Mouse (Mus musculus) kidney, adult 2 months (tissue): ENCODE data around the gene Usb1. TPM values are rescaled to one million over a fixed set of nuclear protein-coding genes. Genes with fewer than 3 reads are reported as not detected.

Source experiments
- DNase-seq: peaks from one replicate; pipeline ENCODE4 v3.0.0; 2021
- H3K27ac ChIP-seq: fragments of 200-500 bp; 2 replicates; pipeline ENCODE4 v1.5.1; 2012; ENCODE audit warnings: low read depth, low read length, control low read depth, inconsistent platforms; ENCODE audit not compliant: insufficient read depth
- H3K27me3 ChIP-seq: fragments of 200-500 bp; replicated peaks from 2 replicates; pipeline ENCODE4 v1.6.1; 2012; ENCODE audit warnings: mild to moderate bottlenecking, moderate library complexity, low read length, inconsistent platforms; ENCODE audit not compliant: control insufficient read depth, insufficient read depth
- H3K36me3 ChIP-seq: fragments of 200-500 bp; 2 replicates; pipeline ENCODE4 v1.6.1; 2012; ENCODE audit warnings: mild to moderate bottlenecking, moderate library complexity, low read length, inconsistent platforms; ENCODE audit not compliant: control insufficient read depth, insufficient read depth
- H3K4me1 ChIP-seq: fragments of 200-500 bp; 2 replicates; pipeline ENCODE4 v1.6.1; 2011; ENCODE audit warnings: low read length; ENCODE audit not compliant: control insufficient read depth, insufficient read depth
- H3K4me3 ChIP-seq: fragments of 200-500 bp; 2 replicates; pipeline ENCODE4 v1.5.1; 2011; ENCODE audit warnings: mild to moderate bottlenecking, low read depth, low read length, control low read depth; ENCODE audit not compliant: insufficient read depth
- CTCF ChIP-seq: fragments of 200-500 bp; conservative IDR thresholded peaks from 2 replicates; pipeline ENCODE4 v1.5.1; 2011; ENCODE audit warnings: low read depth, mild to moderate bottlenecking, control low read depth, low read length, moderate library complexity, mixed read lengths; ENCODE audit not compliant: insufficient read depth, insufficient read length
- POLR2A ChIP-seq: fragments of 200-500 bp; IDR thresholded peaks from one replicate; pipeline ENCODE4 v1.6.1; 2011; ENCODE audit warnings: low read depth, low read length, control low read depth
- WGBS: fragments of 180-500 bp; shearing (Covaris S2); methylation state at CpG from one replicate; pipeline ENCODE4 v1.1.7; 2018; 5-methylcytosine and 5-hydroxymethylcytosine counted together
- polyA plus RNA-seq: library from polyadenylated mRNA; depleted of rRNA; stranded (reverse); fragments of >200 nt; gene quantifications from 2 replicates; pipeline ENCODE4 v1.2.3, GENCODE M21; 2012; rRNA removed

Gene Usb1
- 27.7 and 29.8 TPM in 2 replicates for polyA plus RNA-seq

DNA sequence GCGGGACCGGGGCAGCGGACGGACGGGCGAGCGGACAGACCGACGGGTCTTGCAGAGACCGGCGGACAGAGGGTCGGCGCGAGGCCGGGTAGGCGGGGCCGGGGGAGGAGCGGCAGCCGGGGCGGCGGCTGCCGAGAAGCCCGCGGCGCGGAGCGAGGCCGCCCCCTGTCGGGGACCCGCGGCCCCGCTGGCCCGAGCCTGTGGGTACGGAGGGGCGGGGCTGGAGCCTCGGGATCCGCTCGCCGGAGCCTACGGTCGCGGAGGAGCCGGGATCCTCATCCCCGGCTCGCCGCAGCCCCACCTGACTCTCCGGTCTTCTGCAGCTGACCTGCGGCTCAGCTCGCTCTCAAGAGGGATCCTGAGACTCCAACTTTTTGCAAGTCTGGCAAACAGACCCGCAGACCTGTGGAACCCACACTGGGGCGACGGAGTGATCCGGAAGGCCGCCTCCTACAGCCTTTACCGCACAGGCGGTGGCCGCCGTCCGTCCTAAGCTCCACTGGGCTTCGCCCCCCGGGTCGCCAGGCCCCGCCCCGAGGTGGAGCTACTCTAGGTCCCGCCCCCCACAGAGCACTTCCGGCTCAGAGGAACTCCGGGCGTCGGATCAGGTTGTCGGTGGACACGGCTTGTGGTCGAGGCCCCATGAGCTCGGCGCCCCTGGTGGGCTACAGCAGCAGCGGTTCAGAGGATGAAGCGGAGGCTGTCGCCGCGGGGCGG, at the start of gene Usb1, which contains the start of gene Zfp319:
Usb1 (plus strand) TSS at position 565 of the 717 bp plus-strand sequence.
Zfp319 (minus strand) TSS at position 231 of the 717 bp plus-strand sequence.
- no peaks in the 10 kb centered on the region for H3K36me3 ChIP-seq
- peaks cover 7% of the 10 kb centered on the region; the same call in 1 of the 2 replicates for H3K4me1 ChIP-seq
- H3K27me3 ChIP-seq, result no peaks in the 10 kb centered on the region
- under 1% methylated on average over 69 of the region's 80 CpGs for WGBS
- peak; percentile 96 for DNase-seq
- H3K27ac ChIP-seq, result peak within 1 kb of the TSS; percentile 98
- TF ChIP-seq CTCF, result peak; percentile 53
- TF ChIP-seq POLR2A, result peak; percentile 62
- H3K4me3 ChIP-seq, result peak within 1 kb of the TSS; percentile 72

DNA sequence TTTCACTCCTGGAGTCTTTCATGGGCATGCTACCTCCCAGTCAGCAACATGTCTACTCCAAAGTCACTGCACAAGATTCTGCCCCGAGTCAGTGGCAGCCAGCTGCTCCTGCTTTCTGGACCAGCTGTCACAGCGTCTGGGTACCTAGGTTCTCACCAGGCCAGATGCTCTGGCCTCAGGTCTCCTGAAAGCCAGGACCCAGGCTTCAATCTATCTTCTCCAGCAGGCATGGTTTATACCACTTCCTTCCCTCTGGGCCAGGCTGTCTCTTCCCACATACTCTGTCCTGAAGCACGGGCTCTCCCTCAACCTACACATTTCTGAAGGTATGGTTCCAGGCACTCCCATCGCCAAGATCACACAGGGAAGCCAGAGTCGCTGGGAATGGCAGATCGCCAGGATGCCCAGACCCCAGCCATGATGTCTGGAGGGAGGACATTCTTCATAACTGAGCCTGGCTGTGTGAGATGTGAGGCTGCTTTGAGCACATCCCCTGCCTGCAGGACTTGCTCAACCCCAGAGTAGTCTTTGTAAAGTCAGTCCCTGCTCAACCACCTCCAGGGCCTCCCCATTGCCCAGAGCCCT, 42.9 kb upstream of the Usb1 start:
- 69% methylated on average over 6 of the region's 6 CpGs for WGBS

DNA sequence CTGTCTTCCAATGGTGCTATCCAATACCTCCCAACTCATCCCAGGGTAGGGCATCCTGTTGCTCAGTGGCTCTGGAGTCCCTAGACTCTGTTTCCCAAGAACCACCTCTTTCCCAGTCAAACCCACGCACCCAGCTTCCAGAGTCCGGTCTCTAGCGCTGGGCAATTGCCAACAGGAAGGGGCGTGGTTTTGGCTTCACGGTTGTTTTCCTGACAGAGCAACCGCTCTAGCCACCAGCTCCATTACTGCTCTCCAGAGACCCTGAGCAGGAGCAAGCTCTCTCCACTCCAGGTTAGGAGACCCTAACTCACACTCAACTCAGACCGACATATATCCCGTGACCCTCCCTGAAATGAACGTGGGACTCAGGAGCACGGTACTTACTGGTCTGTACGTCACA, 38.9 kb upstream of the Usb1 start:
- TF ChIP-seq POLR2A, result peak; percentile 34
- TF ChIP-seq CTCF, result no peak
- no peaks in the 10 kb centered on the region for H3K36me3 ChIP-seq
- no peaks in the 10 kb centered on the region for H3K4me1 ChIP-seq
- peak; percentile 93 for DNase-seq
- peak overlapping the region; percentile 46; the same call in 1 of the 2 replicates for H3K27ac ChIP-seq
- WGBS, result 47% methylated on average over 11 of the region's 11 CpGs
- H3K27me3 ChIP-seq, result no peaks in the 10 kb centered on the region
- H3K4me3 ChIP-seq, result peak overlapping the region; percentile 63

More for the DNA sequence above, 42.9 kb upstream of the Usb1 start:
- DNase-seq, result no peak
- H3K4me3 ChIP-seq, result no peak overlapping the region
- H3K27ac ChIP-seq, result no peak overlapping the region
- H3K4me1 ChIP-seq, result no peaks in the 10 kb centered on the region
- H3K27me3 ChIP-seq, result no peaks in the 10 kb centered on the region
- TF ChIP-seq CTCF (no peak), POLR2A (no peak)
- H3K36me3 ChIP-seq, result no peaks in the 10 kb centered on the region

DNA sequence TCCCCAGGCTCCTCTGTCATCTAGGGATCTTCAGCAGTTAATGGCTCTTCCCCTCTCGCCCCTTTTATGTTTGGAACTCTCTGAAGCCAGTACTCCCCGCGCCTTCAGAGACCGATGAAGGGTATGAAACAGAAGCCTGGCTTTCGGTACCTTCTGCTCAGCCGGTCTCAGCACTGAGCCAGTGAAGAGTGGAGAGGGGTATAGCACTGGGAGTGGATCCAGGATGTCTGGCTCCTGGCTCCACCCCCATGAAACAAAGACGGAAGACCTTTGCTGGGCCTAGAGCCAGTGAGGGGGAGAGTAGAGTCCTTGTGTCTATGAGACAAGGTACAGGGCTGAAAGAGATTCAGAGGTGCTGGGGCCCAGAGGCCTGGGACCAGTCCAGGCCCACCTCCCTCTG, 38.2 kb upstream of the Usb1 start:
- Histone ChIP-seq H3K36me3 (no peaks in the 10 kb centered on the region), H3K4me1 (no peaks in the 10 kb centered on the region), H3K4me3 (peak overlapping the region; percentile 63), H3K27me3 (no peaks in the 10 kb centered on the region), H3K27ac (peak overlapping the region; percentile 39; the same call in 1 of the 2 replicates)
- TF ChIP-seq CTCF (no peak), POLR2A (no peak)
- 43% methylated on average over 7 of the region's 7 CpGs for WGBS
- DNase-seq, result peak; percentile 68

DNA sequence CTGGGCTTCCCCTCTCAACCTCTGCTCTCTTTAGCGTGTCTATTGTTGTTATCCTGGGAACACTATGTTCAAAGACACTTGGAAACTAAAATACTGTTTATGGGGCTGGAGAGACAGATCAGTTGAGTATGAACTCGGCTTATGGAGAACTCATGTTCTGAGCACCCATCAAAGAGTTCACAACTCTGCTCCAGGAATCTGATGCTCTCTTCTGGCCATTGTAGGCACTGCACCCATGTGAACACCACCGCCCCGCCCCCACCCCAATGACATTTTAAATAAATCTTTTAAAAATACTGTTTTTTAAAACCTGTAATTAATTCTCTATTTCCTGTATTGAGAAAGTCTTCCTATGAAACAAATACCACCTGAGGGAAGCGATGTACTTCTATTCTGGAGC, 29.7 kb upstream of the Usb1 start:
- Histone ChIP-seq H3K36me3 (no peaks in the 10 kb centered on the region), H3K4me3 (no peak overlapping the region), H3K4me1 (no peaks in the 10 kb centered on the region), H3K27ac (no peak overlapping the region), H3K27me3 (no peaks in the 10 kb centered on the region)
- TF ChIP-seq POLR2A (no peak), CTCF (peak; percentile 61)
- WGBS, result 24% methylated on average over 5 of the region's 5 CpGs
- peak; percentile 42 for DNase-seq

DNA sequence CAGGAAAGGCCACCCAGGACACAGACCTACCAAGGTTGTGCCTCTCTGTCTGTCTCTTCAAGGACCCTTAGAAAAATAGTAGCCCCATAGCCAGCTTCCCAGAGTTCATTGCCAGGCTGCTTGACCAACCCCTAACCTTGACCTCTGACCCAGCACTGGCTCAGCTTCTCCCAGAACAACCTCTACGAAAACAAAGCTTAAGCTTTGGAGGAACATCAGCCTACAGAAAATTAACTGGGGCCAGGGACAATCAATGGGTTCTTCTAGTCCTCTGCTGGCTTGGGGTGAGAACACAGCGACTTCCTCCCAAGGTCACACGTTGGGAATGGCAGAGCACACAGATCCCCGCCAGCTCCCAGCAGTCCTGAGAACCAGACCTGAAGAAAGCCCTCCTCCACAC, 26.6 kb upstream of the Usb1 start:
- TF ChIP-seq CTCF (no peak), POLR2A (no peak)
- no peaks in the 10 kb centered on the region for H3K4me1 ChIP-seq
- 75% methylated on average over 4 of the region's 4 CpGs for WGBS
- H3K27ac ChIP-seq, result no peak overlapping the region
- H3K4me3 ChIP-seq, result no peak overlapping the region
- H3K36me3 ChIP-seq, result no peaks in the 10 kb centered on the region
- no peaks in the 10 kb centered on the region for H3K27me3 ChIP-seq
- no peak for DNase-seq

DNA sequence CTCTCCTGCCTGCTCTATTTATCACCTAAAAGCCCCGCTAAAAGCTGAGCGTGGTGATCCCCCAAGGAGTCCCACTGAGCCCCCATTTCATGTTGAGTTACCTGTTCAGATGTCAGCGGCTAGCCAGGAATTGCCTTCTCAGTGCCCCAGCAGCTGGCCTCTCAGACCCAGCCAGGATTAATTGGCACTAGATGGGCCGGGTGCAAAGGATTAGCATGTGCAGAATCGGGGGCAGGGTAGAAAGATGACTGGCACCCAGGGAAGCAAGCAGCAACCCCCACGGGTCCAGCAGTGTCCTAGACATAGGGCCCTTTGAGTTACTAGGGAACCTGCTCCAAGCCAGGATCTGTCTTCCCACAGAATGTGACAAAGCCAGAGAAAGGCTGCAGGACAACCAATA, 25.7 kb upstream of the Usb1 start, which contains the start of gene Cngb1:
Cngb1 (minus strand) TSS at position 155 of the 400 bp plus-strand sequence.
- DNase-seq, result no peak
- Histone ChIP-seq H3K36me3 (no peaks in the 10 kb centered on the region), H3K27ac (no peak within 1 kb of the TSS), H3K4me1 (no peaks in the 10 kb centered on the region), H3K27me3 (no peaks in the 10 kb centered on the region), H3K4me3 (no peak within 1 kb of the TSS)
- WGBS, result 67% methylated on average over 6 of the region's 6 CpGs
- TF ChIP-seq POLR2A (no peak), CTCF (no peak)
